Mouse (Mus musculus) cerebellum, adult 18-20 months (tissue): ENCODE data around the gene Nfib.

ENCODE experiments used
- DNase-seq, 2 experiments: peaks; one replicate each; pipeline ENCODE4 v3.0.0; 2021

The Nfib gene

GRCm38 (mm10) chr4:82704841-82705794, at the start of gene Nfib:
Nfib (minus strand) TSS chr4:82705750.
- no peak for DNase-seq

DNA sequence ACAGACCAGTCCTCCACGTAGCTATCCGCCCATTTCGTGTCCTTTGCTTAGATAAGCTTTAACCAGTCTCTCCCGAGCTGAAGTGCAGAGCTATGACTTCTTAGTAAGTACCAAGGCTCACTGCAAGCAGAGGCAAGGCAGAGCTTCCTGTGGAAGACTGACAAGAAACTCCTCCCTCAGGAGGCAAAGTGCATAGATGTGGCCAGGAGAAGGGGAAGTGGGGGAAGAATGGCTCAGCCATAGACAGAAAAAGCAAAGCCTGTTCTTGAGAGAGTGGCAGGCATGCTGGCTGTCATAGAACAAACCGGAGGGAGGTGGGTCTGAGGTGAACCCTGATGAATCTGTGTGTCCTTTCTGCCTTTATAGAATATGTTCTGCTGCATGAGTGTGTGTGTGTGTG, 30.2 kb upstream of the Nfib start:
- no peak for DNase-seq

GRCm38 (mm10) chr4:82734765-82735481, 29.4 kb upstream of the Nfib start:
- DNase-seq: no peak

- DNase-seq: no peak
Observed at GRCm38 (mm10) chr4:82734348-82734747, 28.8 kb upstream of the Nfib start.

- DNase-seq: no peak
Observed at GRCm38 (mm10) chr4:82733636-82734035, 28.1 kb upstream of the Nfib start.

DNA sequence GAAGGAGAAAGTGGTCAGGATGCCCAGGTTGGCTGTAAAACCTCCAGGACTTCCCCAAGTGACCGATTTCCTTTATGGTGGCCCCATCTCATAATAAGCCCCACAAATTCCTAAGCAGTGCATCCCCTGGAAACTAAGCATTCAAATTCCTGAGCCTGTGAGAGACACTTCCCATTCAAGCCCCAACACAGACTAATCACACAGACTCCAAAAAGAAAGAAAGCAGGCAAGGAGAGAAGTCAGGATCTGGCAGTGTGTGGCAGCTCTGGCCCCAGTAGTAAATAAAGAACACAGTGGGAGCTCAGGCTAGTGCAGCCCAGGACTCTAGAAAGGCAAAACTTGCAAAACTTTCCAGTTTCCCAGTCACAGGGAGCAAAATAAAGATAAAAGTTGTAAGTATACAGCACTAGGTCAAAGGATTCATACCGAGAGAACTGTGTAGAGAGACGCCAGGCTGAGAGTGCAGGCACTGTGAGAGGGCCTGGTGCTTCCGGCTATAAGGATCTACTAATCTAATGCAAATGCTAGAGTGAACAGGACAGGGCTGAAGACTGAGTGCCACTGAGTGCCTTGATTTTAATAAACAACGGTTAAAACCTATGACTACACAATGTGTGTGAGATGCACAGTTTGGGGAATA, 24.8 kb upstream of the Nfib start:
- no peak for DNase-seq

DNA sequence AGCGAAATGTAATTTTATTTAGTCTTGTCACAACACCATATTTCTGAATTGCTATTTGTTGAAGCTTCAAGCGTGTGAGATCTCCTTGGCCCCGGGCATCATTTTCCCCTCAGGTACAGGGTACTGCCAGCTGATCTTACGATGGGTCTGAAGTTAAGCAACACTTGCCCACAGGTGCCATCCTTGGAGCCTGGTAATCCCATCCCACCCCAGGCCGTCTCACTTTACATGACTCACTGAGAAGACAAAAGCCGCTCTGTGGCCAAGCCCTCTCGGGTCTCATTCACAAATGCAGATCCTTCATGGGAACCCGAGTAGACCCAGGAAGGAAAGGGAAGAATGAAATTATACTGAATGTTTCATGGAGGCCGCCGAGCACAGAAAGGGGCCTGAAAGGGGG, 18.5 kb upstream of the Nfib start:
- no peak for DNase-seq

- DNase-seq: no peak
Observed at GRCm38 (mm10) chr4:82723048-82723447, 17.5 kb upstream of the Nfib start.

DNA sequence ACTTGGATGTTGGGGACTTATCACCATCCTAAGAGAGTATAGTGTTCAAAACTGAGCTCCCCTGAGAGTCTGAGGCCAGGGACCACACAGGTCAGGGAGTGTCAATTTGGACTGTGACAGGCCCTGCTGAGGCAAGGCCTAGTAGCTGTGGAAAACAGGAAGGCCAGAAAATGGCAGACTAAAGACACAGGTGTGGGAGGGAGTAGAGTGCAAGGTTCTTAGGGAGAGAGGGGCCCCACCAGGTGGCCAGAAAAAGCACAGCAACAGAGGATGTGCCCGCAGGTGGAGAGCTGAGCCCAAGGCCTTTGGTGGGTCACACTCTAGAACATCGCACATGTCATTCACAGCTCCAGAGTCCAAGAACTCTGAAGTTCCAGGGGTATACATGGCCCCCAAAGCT, 10.3 kb upstream of the Nfib start:
- DNase-seq: no peak

GRCm38 (mm10) chr4:82711611-82712295, 6.2 kb upstream of the Nfib start:
- DNase-seq: no peak

GRCm38 (mm10) chr4:82709666-82710065, 4.1 kb upstream of the Nfib start:
- DNase-seq: no peak

DNA sequence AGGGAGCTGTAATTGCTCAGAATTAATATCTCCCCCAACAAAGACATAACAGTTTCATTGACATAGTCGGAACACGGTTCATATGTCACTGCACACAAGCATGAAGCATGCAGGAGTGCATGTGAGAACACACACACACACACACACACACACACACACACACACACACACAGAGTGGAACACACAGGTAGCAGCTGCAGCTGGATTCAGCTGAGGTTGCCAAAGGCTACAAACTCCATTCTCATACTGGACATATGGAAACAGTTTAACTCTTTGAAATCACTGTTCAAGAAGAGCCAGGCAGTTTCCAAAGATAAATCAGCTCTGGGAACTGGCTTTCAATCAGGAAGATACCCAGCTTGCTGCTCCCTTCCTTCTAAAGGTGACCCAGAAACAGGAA, 462 bp upstream of the Nfib start:
- no peak for DNase-seq

DNA sequence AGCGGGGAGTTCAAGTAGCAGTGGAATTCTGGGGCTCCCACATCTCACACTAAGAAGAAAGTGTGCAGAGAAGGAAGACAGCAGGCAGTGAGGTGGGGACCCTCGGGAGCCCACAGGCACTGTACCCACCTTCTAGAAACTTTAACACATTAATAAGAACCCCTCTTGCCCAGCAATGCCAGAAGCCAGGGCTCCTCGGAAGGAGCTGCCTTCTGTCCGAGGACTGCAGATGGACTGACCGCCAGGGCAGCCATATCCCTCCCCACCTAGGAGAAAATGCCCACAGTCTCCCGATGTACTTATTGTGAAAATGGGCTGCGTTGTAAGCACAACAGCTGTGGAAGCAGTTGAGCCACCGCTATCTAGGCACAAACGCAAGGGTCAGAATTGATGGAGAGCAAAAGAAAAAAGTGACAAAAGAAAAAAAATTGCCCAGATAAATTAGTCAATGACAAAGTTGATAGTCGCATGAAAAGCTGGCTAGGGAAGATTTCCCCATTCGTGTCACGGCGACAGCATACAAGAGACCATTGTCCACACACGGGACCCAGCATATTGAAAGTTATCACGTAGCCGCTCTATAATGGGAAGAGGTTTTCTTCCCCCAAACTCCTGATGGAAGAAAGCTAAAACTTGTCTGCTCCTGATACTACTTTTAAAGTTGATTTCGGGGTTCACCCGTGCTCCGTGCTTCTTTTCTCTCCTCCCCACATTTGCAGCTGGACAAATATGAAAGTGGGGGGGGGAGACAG, 1.3 kb downstream of the Nfib start:
- no peak for DNase-seq

- no peak for DNase-seq
Observed at GRCm38 (mm10) chr4:82702808-82703207, 2.7 kb downstream of the Nfib start.

GRCm38 (mm10) chr4:82699504-82699903, 6.0 kb downstream of the Nfib start:
- DNase-seq: no peak

- no peak for DNase-seq
Observed at GRCm38 (mm10) chr4:82698616-82699015, 6.9 kb downstream of the Nfib start.

DNA sequence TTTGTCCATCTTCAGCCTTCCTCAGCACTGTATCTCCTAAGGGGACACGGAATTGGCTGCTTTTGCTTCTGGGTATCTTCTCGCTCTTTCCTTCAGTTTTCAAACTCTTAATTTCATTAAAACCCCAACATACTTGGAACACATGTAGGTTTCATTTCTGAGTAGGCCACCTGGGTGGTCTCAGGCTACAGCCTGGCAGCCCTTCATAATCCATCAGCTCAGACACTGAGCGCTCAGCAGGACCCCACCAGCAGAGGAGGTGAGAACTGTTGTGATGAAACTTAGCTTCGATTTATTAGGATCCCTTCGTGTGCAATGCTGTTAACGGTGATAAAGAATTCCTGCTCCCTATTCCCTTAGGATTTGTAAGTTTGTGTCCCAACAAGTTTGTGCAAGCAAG, 8.4 kb downstream of the Nfib start:
- no peak for DNase-seq

GRCm38 (mm10) chr4:82695760-82696501, 9.6 kb downstream of the Nfib start:
- no peak for DNase-seq

DNA sequence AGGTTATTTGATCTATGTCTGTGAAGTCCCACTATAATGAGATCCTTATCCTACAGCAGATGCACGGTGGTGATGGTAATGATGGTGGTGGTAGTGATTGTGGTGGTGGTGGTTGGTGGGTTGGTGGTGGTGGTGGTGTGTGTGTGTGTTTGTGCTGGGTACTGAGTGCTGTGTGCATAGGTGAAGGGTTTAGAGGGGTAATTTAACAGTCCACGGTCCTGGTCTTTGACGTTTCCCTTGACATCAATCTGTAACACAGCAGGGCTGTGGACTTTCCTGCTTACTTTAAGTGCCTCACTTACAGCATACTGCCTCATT, 13.6 kb downstream of the Nfib start:
- no peak for DNase-seq

DNA sequence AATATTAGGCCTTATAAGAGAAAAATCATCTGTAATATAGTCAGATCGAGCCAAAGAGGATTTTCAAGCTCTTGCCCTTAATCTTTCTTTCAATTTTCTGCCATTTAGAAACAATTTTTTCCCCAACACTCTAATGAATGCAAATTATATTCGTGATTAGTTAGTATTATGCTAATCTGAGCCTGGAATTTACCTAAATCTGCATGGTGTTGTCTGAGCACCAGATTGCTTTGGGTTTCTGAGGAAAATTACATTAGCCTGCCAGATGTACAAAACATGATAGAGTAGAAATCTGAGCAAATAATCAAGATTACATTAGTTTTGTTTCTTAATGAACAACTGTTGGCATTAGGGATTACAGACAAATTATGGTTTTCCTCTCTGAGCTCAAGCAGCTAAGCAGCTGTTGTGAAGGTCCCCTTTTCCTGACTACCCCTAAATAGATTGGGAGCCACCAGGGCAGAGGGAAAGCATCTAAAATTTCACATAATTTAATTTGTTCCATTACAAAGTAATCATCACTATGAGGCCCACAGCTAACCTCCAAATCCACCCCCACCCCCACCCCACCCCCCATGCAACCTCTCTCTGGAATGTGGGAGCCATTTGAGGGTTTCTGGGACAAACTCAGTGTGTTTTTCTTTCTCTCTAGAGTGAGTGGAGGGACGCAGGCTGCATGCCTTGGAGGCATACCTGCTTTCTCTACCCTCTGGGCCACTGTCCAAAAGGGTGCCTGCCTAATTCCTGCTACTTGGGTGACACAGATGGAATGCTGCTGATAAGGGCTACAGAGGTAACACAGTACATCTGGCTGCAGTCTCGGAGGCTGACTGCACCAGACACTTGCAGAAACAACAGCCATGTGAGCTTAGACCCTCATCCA, 14.2 kb downstream of the Nfib start:
- no peak for DNase-seq

DNA sequence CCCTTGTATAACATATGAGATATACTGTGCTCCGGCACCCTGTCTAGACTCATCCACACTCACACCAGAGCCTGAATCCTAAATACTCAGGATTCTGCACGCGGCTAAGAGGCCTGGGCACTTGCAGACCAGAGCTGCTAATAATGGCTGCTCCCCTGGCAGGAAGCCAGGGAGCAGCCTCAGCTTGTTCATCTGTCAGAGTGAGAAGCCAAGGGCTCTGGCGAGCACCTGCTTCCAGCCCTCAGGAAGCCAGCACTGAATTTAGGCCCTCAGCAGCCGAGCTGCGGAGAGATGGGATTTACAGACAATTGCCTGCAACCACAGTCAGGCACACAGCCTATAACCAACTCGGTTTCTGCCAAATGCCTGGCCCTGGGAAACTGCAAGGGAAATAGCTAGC, 15.3 kb downstream of the Nfib start:
- DNase-seq: peak; percentile 81 to 83
